Mouse (Mus musculus) v-Abl transformed pro-B cells (cell line): ENCODE measurements at regions not wholly inside any gene's neighbourhood (a gene's known extent, or its start where the extent isn't known, plus 50 kb on each side); places are given as distances from the start of the nearest gene placed in this dataset.

Source experiments
- in situ Hi-C, 2 experiments: fragments of 400-800 bp; cut with MboI; formaldehyde crosslinking; loops; one replicate each; pipeline ENCODE4 v1.15.1; 2025; ENCODE audit not compliant: unreplicated experiment in 2 of 2

DNA sequence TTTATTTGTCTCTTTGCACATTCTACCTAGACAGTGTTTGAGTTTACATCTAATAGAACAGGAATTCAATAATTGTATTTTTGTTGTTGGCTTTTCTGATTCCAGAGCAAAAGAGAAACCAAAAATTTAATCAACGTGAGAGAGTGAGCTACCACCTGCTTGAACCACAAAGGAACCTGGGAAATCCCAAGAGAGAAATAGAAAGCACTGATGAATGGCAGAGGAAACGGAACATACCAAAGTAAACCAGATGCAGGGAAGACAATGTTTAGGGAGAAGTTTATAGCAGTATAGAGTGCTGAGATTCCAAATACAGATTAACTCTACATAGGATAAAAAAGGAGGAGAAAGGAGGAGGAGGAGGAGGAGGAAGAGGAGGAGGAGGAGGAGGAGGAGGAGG lies 648.0 kb upstream of the Adgrl2 start:
- in situ Hi-C loops: loop anchor here in 1 of 2 experiments (25.0 kb wide), 2 partner anchors 251 to 776 kb away; no protein-coding TSS in a partner anchor

DNA sequence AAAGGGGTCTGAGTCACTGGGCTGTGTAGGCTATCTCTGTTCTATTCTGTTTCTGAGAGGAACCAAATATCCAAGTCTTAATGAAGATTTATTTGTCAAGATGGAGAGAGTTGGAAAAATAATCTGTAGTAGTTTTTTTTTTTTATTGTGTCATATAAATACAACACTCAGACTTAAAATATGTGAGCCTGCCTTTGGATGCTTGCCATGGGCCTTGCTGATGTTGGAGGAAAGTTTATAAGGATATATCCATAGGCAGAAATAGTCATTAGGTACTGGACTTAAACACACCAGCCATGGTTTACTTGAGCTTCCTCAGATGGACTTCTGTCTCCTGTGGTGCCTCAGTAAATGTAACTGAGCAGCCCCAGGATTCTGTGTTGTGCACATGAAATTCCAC lies 635.8 kb upstream of the Adgrl2 start:
- in situ Hi-C loops: loop anchor here in 1 of 2 experiments (25.0 kb wide), 2 partner anchors 239 to 764 kb away; no protein-coding TSS in a partner anchor

DNA sequence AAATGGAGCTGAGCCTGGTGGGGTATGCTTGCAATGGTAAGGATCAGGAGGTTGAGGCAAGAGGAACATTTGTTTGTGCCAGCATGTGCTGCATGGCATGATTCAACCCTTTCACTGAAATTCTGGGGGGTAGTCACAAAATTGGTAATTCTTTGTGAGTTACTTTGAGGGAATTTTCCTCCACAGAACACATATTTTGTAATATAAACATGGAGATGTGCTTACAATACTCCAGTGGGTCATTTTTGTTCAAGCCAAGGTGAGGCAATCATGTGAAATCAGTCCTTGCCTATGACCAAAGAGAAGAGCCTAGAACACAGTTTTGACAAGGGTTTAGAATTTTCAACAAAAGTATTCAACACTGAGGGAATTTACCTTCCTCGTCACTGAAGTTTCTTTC lies 635.1 kb upstream of the Adgrl2 start:
- in situ Hi-C loops: loop anchor here in 1 of 2 experiments (25.0 kb wide), 2 partner anchors 238 to 763 kb away; no protein-coding TSS in a partner anchor

DNA sequence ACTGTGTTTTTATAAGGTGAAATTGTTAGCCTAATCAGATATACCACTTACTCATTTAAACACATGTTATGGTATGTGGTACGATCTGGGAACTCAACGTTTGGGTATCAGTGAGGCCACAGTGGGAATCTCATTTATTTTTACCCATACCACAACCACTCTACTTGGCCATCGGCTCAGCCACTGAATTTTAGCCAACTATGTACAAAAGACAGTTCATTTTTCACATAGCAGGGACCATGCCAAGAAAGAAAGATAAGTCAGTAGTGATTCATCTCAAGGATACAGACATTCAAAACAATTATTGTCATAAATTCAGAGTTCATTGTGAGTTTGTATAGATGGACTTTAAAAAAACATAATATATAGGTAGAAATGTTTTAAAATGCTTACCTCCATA lies 634.7 kb upstream of the Adgrl2 start:
- in situ Hi-C loops: loop anchor here in 1 of 2 experiments (25.0 kb wide), 2 partner anchors 238 to 763 kb away; no protein-coding TSS in a partner anchor

DNA sequence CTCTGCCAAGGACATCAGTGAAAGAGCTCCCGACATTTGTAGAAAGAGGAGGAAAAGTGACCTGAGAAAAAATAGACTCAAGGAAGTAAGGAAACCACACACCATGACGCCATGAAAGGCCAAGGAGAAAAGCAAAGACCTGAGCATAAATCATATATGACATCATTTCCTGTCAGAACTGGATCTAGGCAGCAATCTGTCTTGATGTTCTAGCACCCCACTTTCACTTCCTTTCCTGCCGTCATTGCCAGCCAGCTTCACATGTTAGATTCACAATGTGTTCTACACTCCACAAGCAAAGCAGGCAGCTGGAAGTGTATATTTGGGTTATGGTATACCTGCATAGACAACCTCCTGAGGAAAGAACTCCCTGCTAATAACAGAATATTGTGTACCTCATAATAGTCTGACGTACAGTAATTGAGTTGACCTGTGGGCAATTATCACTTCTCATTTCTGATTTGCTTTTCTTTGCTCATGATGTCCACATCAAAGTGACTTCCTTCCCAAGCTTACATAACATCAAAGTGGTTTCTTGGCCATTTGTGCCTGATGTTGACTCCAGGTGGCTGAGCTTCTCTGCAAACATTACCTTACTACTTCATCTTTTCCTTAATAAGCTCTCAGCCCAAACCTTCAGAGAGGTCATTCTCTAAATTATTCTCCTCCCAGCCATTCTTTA lies 633.6 kb upstream of the Adgrl2 start:
- in situ Hi-C loops: no loop called here

DNA sequence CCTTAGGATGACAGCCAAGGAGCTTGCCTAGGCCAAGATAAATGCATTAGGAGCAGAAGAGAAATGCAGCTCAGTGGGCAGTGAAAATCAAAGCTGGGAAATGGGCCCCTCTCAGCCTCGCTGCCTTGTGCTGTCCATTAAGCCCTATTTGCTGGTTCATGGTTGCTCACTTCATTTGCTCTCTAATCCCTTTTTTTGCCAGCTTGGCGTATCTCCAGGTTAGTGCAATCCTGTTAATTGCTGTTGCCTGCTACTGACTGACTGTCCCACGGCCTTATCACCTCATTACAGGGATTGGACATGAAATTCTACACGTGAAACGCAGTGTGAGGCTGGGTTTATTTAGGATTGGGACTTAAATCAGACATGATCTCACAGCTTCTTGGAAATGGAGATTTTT lies 613.5 kb upstream of the Adgrl2 start:
- in situ Hi-C loops: no loop called here

DNA sequence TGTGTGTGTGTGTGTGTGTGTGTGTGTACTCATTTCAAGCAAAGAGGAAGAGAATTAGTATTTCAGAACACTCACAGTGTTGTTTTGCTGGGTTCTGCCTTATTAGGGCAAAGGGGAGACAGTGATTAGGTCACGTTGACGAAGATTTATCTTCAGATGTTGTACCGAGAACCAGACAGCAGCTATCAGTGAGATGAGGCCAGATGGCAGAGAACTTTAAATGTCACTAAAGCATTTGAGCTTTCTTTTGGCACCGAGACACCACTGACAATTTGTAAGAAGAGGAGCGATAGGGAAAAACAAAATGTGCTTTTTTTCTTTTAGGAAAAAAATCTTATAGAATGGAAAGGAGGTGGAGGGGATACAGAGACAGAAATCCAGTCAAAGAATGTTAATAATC lies 610.9 kb upstream of the Adgrl2 start:
- in situ Hi-C loops: no loop called here

DNA sequence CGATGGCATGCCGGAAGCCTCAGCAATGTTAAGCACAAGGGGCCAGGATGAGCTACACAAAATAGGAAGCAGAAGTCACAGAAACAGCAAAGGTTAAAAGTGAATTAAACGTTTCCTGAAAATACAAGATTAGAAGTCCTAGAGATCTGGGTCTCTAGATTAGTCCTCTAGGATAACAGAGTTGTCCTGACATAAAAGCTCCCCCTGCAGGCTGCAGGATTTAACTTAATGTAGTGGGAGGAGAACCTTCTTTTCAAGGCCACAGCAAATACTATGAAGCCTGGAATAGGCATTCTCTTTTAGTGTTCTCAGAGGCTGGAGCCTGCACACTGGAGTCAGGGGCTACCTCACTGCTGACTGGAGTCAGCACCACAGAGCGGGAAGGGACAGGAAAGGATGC lies 604.1 kb upstream of the Adgrl2 start:
- in situ Hi-C loops: no loop called here

DNA sequence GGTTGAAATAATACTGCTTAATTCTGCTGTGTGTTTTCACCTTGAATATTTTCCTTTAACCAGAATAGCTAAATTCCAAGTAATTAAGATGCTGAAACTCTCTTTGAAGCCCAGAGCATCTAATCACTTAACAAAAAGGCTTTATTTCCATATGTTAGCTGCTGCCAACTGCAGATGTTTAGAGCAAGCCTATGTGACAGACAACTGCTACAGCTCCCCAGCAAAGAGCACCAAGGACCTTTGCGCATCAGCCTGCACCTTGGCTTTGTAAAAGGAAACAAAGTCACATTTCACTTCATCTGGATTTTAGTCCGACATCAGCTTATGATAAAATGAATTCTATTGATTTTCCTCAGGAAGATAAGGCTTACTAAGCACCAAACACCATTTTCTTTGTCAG lies 595.4 kb upstream of the Adgrl2 start:
- in situ Hi-C loops: no loop called here

DNA sequence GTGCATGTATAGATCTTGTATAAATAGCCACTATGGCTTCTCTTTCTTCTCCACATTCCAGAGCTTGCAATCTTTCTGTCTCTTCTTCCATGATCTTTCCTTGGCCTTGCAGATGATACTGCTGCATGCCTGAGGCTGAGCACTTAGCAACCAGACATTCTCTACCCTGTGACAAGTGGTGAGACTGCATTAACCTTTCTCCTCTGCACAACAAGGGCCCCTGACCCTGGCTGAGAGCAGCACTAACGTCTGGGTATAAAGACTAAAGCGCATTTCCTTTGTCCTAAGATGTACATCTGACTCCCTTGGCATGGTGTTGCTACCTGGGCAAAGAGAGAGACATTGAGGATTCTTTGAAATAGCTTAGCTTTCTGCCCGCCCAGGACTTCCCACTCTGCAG lies 590.8 kb upstream of the Adgrl2 start:
- in situ Hi-C loops: no loop called here

DNA sequence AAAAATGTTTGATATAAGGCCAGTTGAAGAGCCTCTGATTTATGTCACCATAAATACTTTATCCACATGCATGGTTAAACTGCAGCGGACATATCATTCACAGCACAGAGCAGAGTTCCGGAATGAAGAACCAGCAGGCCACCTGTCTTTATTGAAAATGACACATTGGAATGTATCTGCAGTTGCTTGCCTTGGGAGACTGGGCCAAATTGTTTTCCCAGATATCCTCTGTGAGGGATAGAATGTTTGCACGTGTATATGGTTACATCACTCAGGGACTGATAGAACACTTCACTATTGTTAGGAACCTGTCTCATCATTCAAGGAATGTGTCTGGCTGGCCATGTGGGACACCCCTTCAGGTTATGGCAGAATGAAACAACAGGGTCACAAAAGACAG lies 585.3 kb upstream of the Adgrl2 start:
- in situ Hi-C loops: no loop called here

DNA sequence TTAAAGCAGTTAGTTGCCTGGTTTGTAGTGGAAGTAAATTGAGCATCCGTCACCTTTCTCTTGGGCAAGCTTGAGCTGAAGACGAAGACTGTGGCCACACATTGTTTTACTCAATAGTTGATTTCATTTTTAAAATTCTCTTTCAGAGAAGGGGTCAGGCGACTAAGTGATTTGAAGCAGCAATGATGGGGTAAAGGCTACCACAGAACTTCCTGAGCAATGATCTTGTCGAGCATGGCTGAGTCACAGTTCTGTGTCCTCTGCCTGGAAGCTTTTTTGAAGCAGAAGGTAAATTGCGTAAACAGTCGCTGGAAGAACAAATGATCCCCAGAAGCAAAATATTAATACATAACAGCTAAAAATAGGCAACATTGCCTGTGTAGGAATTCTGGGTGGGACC lies 576.5 kb upstream of the Adgrl2 start:
- in situ Hi-C loops: no loop called here

DNA sequence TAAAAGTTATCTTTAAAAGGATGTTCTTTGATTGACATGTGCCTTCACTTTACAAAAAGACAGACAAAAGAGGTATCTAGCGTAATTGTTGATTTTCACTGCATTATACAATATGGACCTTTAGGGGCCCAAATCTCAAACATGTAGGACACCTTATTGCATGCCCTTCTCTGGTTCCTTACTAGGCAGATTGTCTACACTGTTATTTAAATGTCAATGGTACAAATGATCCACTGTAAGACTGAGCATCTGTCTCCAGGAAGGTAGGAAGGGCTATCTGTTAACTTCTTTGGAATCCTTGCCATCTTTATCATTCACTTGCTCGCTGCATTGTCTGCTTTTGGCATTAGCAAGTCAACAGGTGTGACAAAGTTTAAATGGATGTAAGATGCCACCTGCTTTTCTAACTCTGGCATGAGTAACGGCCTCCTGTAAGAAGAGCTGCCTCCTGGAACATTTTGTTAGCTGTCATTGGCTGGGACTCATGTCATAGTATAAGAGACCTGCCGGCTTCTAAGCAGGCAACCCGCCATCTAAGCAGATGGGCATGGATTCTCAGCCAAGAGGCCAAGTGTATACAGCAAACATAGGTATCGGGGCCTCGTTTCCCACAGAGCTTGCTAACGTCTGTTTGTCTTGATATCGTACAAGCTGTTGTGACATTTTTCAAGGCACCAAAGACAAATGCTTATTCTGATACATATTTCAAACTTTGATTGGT lies 560.0 kb upstream of the Adgrl2 start:
- in situ Hi-C loops: no loop called here

DNA sequence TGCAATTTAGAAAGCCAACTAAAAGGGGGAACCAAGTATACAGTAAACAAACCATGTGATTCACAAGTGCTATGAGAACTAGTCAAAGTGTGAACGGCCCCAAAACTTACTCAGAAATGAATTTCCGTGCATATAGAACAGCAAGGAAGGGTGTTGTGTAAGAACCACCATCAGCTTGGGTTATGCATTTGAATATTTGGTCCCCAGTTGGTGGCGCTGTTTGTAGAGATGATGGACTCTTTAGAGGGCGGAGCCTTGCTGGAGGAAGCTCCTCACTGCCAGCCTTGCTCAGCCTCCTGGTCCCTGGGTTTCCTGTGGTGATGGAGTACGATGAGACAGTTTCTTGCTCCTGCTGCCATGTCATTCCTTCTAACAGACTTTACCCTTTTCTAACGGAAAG lies 556.7 kb upstream of the Adgrl2 start:
- in situ Hi-C loops: no loop called here

DNA sequence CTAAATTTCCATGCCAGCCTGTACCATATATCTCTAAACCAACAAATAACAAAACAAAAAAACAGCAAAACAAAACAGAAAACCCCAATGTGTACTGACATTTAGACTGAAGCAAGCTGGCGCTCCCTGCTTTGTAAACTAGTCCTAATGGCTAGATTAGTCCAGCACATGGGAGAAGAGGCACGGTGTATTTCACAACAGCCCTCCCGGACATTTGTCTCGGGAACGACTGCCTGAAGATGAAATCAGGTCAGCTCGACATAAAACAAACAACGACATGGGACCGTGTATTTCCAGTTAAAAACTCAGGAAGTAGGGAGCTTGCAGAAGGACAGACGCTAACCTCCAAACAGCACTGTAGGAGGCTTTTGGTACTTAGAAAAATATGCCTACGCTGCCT lies 555.9 kb upstream of the Adgrl2 start:
- in situ Hi-C loops: no loop called here

DNA sequence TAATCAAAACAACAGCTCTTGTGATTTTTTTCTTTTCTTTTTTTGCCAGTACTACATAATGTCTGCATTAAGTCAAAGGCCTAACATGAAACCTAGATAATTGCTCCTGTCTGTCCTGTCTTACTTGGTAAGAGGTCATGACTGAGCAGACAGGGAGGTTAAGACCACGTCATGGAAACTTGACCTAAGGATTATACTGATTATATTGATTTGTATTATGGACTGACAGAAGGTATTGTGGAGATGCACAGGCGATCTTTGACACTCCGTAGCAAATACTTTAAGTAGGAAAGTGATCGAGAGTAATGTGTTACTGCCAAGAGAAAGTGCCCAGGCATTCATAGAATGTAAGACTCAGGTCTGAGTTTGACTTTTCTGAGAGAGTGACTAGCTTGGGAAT lies 543.8 kb upstream of the Adgrl2 start:
- in situ Hi-C loops: no loop called here

DNA sequence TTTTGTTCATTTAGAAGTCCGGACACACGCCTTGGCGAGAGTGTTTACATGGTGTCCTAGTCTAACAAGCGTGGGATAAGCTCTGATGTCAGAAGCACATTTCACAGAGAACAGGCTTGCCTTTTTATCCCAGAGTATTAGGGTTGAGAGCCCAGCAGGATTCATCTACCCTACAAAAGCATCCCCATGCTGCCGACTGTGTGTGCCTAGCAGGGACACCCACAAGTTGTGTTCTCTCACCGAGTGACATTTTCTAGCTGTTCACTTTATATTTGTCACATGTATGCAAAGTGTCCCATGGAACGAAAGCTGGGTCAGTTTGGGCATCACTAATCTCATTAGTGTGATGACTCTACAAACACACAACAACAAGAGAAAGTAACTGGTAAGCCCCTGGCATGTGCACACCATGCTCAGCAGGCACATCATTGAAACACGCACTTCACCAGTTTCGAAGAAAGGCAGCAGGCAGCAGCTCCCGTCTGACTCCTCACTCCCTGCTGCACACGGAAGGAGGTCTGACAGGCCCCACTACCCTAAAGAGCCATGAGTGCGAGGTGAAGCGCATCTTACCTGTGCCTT lies 539.8 kb upstream of the Adgrl2 start:
- in situ Hi-C loops: no loop called here

DNA sequence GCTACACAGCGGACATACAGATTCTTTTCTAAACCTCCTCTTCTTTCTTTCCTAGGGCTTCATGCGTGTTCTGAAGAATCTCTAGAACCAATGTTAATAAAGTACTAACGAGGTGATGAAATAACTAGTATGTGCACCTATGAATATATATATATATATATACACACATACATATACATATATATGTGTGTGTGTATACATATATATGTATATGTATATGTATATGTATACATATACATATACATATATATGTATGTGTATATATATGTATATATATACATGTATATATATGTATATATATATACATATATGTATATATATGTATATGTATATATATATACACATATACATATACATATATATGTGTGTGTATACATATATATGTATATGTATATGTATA lies 536.2 kb upstream of the Adgrl2 start:
- in situ Hi-C loops: no loop called here

DNA sequence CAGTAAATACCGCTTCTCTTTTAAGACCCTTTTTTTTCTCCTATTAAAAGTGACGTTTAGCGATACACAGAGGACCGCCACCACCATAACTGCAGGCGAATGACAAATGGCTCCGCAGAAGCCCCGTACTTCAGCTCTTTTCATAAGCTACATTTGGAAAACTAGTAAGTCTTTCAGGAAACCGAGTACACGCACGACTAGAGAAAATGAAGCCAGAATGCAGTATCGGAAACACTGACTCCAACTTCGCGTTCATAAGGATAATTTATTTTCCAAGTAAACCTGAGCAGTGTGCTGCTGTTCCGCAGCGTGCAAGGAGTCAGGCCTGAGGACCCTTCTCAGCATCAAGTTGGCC lies 529.2 kb upstream of the Adgrl2 start:
- in situ Hi-C loops: no loop called here

DNA sequence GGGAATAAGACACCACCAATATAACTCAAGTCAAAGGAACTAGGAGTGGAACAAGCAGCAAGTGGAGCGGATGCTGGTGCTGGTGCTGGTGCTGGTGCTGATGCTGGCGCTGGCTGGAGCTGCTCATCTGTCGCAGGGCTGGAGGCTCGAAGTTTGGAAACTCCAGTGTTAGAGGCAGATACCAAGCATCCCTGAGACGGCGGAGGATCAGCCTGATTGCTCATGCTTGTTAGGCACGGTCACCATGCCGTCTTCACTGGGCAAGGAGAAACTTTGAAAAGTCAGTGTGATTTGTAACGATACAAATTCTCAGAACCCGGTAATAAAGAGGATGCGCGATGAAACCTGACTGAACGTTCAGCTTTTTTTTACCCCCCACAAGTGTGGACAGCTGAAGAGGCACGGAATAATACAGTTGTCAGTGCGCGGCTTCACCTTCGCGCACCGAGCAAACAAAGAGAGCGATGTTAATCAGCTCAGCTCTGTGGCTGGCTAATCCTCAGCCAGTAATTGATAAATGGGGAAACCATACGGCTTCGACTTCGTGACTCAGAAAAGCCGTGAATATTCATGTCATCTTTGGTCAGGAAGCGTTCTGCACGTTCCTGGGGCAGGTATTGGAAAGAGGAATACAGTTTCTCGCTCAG lies 528.7 kb upstream of the Adgrl2 start:
- in situ Hi-C loops: no loop called here

DNA sequence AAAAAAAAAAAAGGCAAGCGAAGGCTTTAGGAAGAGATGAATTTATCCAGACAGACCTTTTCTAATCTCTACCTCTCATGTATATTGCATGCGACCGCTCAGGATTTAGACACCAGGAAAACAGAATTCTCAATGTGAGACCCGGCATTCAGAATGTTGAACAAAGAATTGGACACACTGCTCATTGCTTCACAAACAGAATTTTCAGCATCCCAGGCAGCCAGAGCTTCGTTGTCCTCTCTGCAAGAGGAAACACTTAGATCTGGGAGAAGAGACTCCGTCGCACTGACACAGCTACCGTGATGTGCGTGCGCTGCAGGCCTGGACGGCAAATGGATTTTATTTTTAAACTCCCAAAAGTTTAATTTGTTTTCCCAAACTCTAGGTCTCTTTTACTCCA lies 527.2 kb upstream of the Adgrl2 start:
- in situ Hi-C loops: no loop called here
